Mouse (Mus musculus): ENCODE data around the gene Ifnar2.

The Ifnar2 gene

GRCm38 (mm10) chr16:91357526-91357900 is 15.1 kb upstream of the Ifnar2 start:
- no peak for DNase-seq (ENCODE audit: extremely low spot score, low read depth, low spot score)

DNA sequence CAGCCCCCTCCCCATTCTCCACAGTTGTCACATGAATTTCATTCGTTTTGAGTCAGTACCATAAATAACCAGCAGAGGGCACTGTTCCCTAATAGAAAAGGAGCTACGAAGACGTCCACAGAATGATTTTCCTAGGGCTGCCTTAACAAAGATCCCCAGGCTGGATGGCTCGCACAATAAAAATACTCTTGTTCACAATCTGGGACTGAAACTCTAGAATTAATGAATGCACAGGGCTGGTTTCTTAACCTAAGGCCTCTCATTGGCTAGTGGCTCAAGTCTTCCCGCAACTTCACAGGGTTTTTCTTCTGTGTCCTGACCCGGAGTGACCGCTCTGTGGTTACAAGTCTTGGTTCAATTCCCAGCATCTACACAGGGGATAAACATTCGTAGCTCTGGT is 14.0 kb upstream of the Ifnar2 start:
- DNase-seq (ENCODE audit: extremely low spot score, low read depth, low spot score), result peak; percentile 91

GRCm38 (mm10) chr16:91359531-91359930 is 13.1 kb upstream of the Ifnar2 start:
- no peak for DNase-seq (ENCODE audit: extremely low spot score, low read depth, low spot score)

- no peak for DNase-seq (ENCODE audit: extremely low spot score, low read depth, low spot score)
These were observed 12.4 kb upstream of the Ifnar2 start for GRCm38 (mm10) chr16:91360162-91360561.

DNA sequence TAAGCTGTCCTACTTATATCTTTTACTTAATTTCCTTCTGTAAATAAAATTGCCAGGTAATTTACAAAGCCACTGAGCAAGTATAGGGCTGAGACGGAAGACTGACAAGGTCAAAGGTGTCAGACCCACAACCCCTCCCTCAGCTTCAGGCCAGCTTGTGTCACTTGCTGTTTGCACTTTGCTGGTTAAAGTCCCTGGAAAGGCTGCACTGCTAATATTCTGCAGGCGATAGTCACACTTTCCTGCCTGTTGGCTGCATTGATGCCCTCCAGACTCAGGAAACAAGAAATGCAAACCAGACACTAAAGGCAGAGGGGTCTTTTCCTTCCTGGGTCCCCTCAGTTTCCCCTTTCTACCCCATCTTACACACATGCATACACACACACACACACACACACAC is 10.6 kb upstream of the Ifnar2 start:
- no peak for DNase-seq (ENCODE audit: extremely low spot score, low read depth, low spot score)

DNA sequence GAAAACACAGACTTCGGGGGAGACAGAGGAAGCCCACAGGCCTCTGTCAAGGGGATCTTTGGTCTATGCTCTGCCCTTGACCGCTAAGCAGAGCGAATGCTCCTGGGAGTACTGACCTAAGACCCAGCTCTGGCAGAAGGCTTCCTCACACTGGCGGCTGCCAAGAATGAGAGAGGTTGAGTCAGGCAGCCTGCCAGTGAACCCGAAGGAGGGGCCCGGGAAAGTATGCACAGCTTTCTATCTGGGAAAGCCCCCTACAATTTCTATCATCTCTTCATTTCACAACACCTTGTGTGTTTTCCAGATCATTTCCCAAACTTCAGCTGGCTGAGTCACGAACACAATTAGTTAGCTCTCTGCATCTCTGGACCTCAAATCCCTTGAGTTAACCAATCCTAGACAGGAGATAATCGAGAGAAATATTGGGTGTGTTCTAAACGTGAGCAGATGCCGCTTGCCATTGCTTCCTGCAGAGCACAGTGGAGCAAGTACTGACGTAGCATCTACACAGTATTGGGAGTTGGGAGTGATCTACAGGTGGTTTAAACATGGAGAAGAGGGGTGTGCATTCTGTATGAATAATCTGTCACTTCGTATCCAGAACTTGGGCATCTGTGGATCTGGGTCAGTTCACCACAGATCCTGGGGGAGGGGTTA is 9.8 kb upstream of the Ifnar2 start:
- DNase-seq (ENCODE audit: extremely low spot score, low read depth, low spot score), result no peak

DNA sequence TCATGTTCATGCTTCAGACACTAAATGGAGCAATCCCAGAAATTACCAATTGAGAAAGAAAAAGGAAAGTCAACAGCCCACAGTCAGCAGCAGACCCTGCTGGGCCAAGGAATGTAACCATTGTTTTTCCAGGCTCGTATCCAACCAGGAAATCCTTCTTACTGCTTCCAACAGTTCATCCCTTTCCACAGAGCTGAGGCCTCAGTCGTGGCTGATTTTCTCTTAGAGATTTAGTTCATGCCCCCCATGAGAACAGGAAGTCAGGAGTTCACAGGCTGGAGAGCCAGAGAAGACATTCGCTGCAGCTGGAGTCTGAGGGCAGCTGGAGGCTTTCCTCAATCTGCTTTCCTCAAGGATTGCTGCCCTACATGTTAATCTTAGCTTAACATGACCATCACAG is 9.1 kb upstream of the Ifnar2 start:
- DNase-seq (ENCODE audit: extremely low spot score, low read depth, low spot score), result no peak

DNA sequence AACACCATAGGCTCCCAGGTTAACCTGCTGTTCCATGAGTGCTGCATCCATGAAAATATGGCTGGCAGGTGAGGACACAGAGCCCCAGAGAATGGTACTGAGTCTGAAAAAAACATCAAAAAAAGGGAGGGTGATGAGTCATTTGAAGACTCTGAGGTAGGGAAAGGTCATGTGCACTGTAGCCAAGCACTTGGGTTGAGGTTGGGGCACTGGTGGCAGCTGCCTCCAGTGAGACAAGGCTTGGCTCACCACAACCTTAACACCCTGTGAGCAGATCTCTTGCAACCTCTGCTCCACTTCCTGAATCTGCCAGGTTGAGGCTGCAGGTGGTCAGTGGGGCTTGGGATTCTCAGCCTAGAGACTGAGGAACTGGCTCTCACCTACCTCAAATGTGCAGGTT is 6.0 kb upstream of the Ifnar2 start:
- no peak for DNase-seq (ENCODE audit: extremely low spot score, low read depth, low spot score)

- no peak for DNase-seq (ENCODE audit: extremely low spot score, low read depth, low spot score)
These were observed 5.5 kb upstream of the Ifnar2 start for GRCm38 (mm10) chr16:91367066-91367465.

DNA sequence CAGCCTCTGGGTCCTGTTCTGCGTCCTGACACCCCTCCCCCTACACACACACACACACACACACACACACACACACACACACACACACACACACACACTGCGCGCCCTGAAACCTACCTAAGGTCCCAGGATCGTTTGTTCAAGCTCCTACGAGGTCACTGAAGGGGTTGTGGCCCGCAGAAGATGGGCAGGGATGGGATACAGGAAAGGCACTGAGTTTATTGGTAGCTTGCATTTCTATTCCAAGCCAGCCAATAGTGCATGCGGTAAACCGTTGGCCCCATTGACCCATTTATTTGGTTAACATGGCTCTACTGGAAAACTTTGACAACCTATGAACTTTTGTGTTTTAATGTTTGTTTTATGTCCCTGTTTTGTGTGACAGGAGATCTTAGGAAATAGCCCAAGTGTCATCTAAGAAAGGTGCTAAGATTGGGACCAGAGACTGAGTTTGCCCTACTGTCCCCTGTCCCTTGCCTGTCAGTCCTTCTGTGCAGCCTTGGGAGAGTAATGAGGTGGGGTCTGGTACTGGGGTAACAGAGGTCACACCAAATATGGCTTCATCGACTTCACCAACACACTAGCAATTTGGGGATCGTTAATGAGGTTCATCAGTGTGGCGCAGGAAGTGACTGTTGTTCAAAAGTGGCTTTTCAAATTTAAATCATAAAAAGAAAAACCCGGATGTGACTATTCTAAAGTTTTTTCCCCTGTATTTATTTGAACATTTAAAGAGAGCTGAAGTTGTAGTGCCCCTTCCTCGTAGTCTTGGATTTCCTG is 1.1 kb downstream of the Ifnar2 start:
- no peak for DNase-seq (ENCODE audit: extremely low spot score, low read depth, low spot score)

- no peak for DNase-seq (ENCODE audit: extremely low spot score, low read depth, low spot score)
These were observed 1.7 kb downstream of the Ifnar2 start for GRCm38 (mm10) chr16:91374253-91374634.

- DNase-seq (ENCODE audit: extremely low spot score, low read depth, low spot score), result no peak
These were observed 4.1 kb downstream of the Ifnar2 start for GRCm38 (mm10) chr16:91376701-91377100.

DNA sequence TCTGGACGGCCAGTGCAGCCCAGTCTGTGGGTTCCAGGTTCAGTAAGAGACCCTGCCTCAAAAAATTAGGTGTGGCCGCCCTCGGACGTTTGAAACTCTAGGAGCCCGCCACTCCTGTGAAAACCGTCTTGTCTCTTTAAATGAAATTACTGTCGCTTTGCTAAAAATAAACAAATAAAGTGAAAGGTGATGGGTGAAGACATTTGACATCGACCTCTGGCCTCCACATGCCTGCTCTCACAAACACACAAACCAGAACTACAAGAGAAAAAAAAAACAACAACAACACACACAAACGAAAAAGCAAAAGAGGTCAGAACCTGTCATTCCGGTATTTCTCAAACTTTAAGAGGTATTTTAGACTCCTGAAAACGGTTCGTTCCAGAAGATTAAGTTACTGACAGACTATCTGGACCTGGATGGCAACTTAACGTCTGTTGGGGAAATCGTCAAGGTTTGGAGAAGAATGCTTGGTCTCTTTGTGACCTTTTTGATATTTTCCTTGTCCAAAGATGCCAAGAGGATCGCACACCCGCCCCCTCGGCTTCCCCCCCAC is 5.9 kb downstream of the Ifnar2 start:
- DNase-seq (ENCODE audit: extremely low spot score, low read depth, low spot score), result no peak

- no peak for DNase-seq (ENCODE audit: extremely low spot score, low read depth, low spot score)
These were observed 6.4 kb downstream of the Ifnar2 start for GRCm38 (mm10) chr16:91378991-91379390.

DNA sequence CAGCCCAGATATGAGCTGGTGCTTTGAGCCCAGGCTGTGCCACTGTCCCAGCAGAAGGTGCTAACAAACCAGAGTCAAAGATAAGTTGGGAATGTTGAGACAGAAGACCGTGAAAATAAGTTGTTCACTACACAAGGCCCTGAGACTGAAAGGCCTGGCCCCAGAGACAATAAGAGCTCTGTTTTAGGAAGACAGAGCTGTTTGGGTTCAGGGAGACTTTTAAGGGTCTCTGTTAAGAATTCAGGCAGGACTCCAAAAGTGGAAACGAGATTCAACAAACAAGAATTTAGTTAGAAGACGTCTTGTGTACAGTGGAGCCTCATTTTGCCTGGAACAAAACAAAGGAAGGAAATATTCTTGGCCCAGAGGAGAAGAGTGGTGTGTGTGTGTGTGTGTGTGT is 6.8 kb downstream of the Ifnar2 start:
- DNase-seq (ENCODE audit: extremely low spot score, low read depth, low spot score), result no peak

GRCm38 (mm10) chr16:91380151-91380550 is 7.6 kb downstream of the Ifnar2 start:
- no peak for DNase-seq (ENCODE audit: extremely low spot score, low read depth, low spot score)

GRCm38 (mm10) chr16:91381606-91382005 is 9.0 kb downstream of the Ifnar2 start:
- DNase-seq (ENCODE audit: extremely low spot score, low read depth, low spot score), result no peak

- no peak for DNase-seq (ENCODE audit: extremely low spot score, low read depth, low spot score)
These were observed 9.7 kb downstream of the Ifnar2 start for GRCm38 (mm10) chr16:91382261-91382790.

DNA sequence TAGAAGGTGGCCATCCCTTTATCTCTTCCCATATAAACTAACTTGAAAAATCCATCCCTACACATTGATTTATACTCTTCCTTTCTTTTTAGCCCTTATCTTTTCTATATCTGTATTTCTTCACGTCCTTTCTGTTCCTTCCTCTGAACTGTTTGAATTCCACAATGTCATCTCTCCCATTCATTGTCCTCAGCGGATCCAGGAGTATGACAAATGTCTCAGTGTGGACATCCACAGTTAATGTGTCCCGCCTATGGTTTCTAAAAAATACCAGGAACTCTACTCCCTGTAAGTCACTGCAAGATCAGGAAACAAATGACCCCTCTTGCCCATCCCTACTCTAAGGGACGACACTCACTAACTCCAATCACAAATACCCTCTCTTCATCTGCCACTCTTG is 11.6 kb downstream of the Ifnar2 start:
- no peak for DNase-seq (ENCODE audit: extremely low spot score, low read depth, low spot score)

DNA sequence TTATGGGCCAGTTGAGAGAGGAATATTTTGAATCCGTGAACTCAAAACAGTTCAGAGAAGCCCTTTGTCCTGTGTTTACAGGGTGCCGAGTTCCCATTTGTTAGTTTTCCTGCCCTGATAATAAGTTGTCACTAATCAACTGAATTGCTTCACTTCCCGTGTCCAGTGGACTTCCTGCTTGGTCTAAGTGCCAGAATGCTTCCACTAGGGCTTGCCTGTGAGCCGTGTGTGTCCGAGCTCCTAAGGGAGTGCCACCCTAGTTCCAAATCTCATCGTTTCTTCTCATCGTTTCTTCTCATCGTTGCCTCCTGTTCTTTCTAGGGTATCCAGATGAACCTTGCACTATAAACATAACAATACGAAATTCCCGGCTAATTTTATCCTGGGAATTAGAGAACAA is 13.0 kb downstream of the Ifnar2 start:
- DNase-seq (ENCODE audit: extremely low spot score, low read depth, low spot score), result no peak

DNA sequence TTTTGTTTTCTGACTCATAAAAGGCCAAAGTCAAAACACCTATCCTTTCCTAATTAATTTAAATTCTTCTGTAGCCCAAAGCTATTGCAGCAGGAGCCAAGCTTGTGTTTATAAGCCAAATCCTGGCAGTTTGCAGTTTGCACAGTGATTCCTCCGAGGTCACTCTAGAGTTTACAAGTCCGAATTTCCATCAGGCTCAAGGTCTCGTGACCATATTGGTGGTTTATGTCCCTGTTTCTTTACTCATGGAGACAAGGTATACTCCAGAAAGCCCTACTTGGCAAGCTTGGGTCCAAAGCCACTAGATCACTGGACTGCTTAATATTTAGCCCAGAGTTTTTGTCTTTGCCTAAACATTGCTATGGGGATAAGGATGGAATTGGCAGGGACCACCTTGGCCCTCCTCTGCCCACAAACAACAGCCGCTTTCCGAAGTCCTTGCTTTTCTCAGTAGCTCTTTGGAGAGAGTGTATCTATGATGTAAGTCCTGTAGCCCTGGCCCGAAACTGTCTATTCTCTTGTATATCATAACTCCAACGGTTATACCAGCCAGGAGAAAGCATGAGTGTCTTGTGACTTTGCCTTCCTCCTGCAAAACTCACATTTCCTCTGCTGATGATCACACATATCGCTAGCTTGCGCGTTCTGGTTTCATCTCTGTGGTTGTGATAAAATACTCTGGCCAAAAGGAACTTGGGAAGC is 14.0 kb downstream of the Ifnar2 start:
- DNase-seq (ENCODE audit: extremely low spot score, low read depth, low spot score), result no peak

DNA sequence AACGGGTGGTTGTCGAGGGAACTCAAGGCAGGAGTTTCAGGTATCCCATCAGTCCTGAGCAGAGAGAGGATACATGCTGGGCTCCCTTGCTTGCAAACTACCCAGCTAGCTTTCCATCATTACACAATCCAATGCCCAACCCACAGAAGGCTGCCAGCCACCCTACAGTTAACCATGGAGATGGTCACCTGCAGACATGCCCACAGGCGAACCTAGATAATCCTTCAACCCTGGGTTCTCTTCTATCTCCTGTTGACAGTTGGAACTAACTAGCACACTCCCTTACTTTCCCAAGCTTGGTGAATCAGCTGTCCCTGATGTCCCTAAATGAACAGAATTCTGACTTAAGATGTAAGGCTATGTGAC is 14.5 kb downstream of the Ifnar2 start:
- no peak for DNase-seq (ENCODE audit: extremely low spot score, low read depth, low spot score)
